Mouse (Mus musculus): ENCODE measurements around the gene Heg1.

Gene Heg1

GRCm38 (mm10) chr16:33684162-33684702, at the start of gene Heg1:
Gene Heg1, plus strand, starts transcription at chr16:33684370.
- DNase-seq (ENCODE audit: extremely low read depth, low read depth) = no peak

- no peak for DNase-seq (ENCODE audit: extremely low read depth, low read depth)
Measured at GRCm38 (mm10) chr16:33635836-33636595, 48.2 kb upstream of the Heg1 start.

- DNase-seq (ENCODE audit: extremely low read depth, low read depth) = no peak
Measured at GRCm38 (mm10) chr16:33641779-33642178, 42.4 kb upstream of the Heg1 start.

GRCm38 (mm10) chr16:33653116-33653515, 31.1 kb upstream of the Heg1 start:
- no peak for DNase-seq (ENCODE audit: extremely low read depth, low read depth)

- DNase-seq (ENCODE audit: extremely low read depth, low read depth) = no peak
Measured at GRCm38 (mm10) chr16:33655443-33655842, 28.7 kb upstream of the Heg1 start.

- no peak for DNase-seq (ENCODE audit: extremely low read depth, low read depth)
Measured at GRCm38 (mm10) chr16:33657191-33657590, 27.0 kb upstream of the Heg1 start.

GRCm38 (mm10) chr16:33658121-33658520, 26.0 kb upstream of the Heg1 start:
- no peak for DNase-seq (ENCODE audit: extremely low read depth, low read depth)

GRCm38 (mm10) chr16:33659521-33659920, 24.6 kb upstream of the Heg1 start:
- no peak for DNase-seq (ENCODE audit: extremely low read depth, low read depth)

- DNase-seq (ENCODE audit: extremely low read depth, low read depth) = no peak
Measured at GRCm38 (mm10) chr16:33660125-33660524, 24.0 kb upstream of the Heg1 start.

GRCm38 (mm10) chr16:33662841-33663240, 21.3 kb upstream of the Heg1 start:
- no peak for DNase-seq (ENCODE audit: extremely low read depth, low read depth)

- no peak for DNase-seq (ENCODE audit: extremely low read depth, low read depth)
Measured at GRCm38 (mm10) chr16:33666226-33666625, 17.9 kb upstream of the Heg1 start.

GRCm38 (mm10) chr16:33666985-33667538, 17.1 kb upstream of the Heg1 start:
- DNase-seq (ENCODE audit: extremely low read depth, low read depth) = no peak

- peak; percentile 37 for DNase-seq (ENCODE audit: extremely low read depth, low read depth)
Measured at GRCm38 (mm10) chr16:33668448-33668847, 15.7 kb upstream of the Heg1 start.

GRCm38 (mm10) chr16:33669072-33669471, 15.1 kb upstream of the Heg1 start:
- DNase-seq (ENCODE audit: extremely low read depth, low read depth) = no peak

- DNase-seq (ENCODE audit: extremely low read depth, low read depth) = no peak
Measured at GRCm38 (mm10) chr16:33670340-33670739, 13.8 kb upstream of the Heg1 start.

- DNase-seq (ENCODE audit: extremely low read depth, low read depth) = no peak
Measured at GRCm38 (mm10) chr16:33670933-33671332, 13.2 kb upstream of the Heg1 start.

- DNase-seq (ENCODE audit: extremely low read depth, low read depth) = no peak
Measured at GRCm38 (mm10) chr16:33672188-33672587, 12.0 kb upstream of the Heg1 start.

- DNase-seq (ENCODE audit: extremely low read depth, low read depth) = no peak
Measured at GRCm38 (mm10) chr16:33672643-33673042, 11.5 kb upstream of the Heg1 start.

- DNase-seq (ENCODE audit: extremely low read depth, low read depth) = no peak
Measured at GRCm38 (mm10) chr16:33673530-33674109, 10.6 kb upstream of the Heg1 start.

- no peak for DNase-seq (ENCODE audit: extremely low read depth, low read depth)
Measured at GRCm38 (mm10) chr16:33675151-33675847, 8.9 kb upstream of the Heg1 start.

- DNase-seq (ENCODE audit: extremely low read depth, low read depth) = no peak
Measured at GRCm38 (mm10) chr16:33675848-33676184, 8.4 kb upstream of the Heg1 start.

All from MEL-GATA-1-ER (cell line).